Mouse (Mus musculus) cerebellum, adult 2 months (tissue): Measurements from ENCODE around the gene Nr2e1.

Source experiments
- CTCF ChIP-seq: fragments of 200-500 bp; IDR thresholded peaks from 2 replicates; pipeline ENCODE4 v1.5.1; 2011; ENCODE audit warnings: low read depth, mild to moderate bottlenecking, control low read depth, low read length, moderate library complexity, borderline replicate concordance; ENCODE audit not compliant: insufficient read depth
- POLR2A ChIP-seq: fragments of 200-500 bp; IDR thresholded peaks from 2 replicates; pipeline ENCODE4 v1.6.1; 2011; ENCODE audit warnings: low read length, control low read depth, borderline replicate concordance; ENCODE audit not compliant: insufficient read depth

GRCm38 (mm10) chr10:42583902-42584435 lies 537 bp upstream of the Nr2e1 start:
- TF ChIP-seq CTCF (no peak), POLR2A (no peak)
